Mouse (Mus musculus) stomach, postnatal 0 days (tissue): ENCODE measurements around the gene Nos3. TPM values are rescaled to one million over a fixed set of nuclear protein-coding genes. Genes with fewer than 3 reads are reported as not detected.

Source experiments
- ATAC-seq: fragments of 200-750 bp; cut with Nextera tagmentation; 2 replicates; pipeline ENCODE4 v1.8.0; 2017; ENCODE audit not compliant: low FRiP score, low TSS enrichment
- DNase-seq: peaks from one replicate; pipeline ENCODE4 v3.0.0-alpha.2; 2016; ENCODE audit warnings: low spot score
- H3K27ac ChIP-seq: fragments of 300-500 bp; sonication (generic); replicated peaks from 2 replicates; pipeline ENCODE4 v1.5.1; 2014; ENCODE audit warnings: mild to moderate bottlenecking, control low read depth
- H3K27me3 ChIP-seq: fragments of 300-500 bp; sonication (generic); 2 replicates; pipeline ENCODE4 v1.6.1; 2014; ENCODE audit warnings: low read length; ENCODE audit not compliant: control insufficient read depth, insufficient read depth
- H3K36me3 ChIP-seq: fragments of 300-500 bp; sonication (generic); 2 replicates; pipeline ENCODE4 v1.6.1; 2014; ENCODE audit warnings: low read length, mixed read lengths; ENCODE audit not compliant: control insufficient read depth, insufficient read depth
- H3K4me1 ChIP-seq: fragments of 300-500 bp; sonication (generic); replicated peaks from 2 replicates; pipeline ENCODE4 v1.6.1; 2014; ENCODE audit warnings: antibody characterized with exemption; ENCODE audit not compliant: control insufficient read depth, insufficient read depth
- H3K4me2 ChIP-seq: fragments of 300-500 bp; sonication (generic); replicated peaks from 2 replicates; pipeline ENCODE4 v1.6.1; 2014; ENCODE audit warnings: low read depth, mild to moderate bottlenecking, control low read depth, moderate library complexity
- H3K4me3 ChIP-seq: fragments of 300-500 bp; sonication (generic); 2 replicates; pipeline ENCODE4 v1.5.1; 2014; ENCODE audit warnings: low read depth, low read length, control low read depth
- H3K9ac ChIP-seq: fragments of 300-500 bp; sonication (generic); 2 replicates; pipeline ENCODE4 v1.6.1; 2014; ENCODE audit warnings: mild to moderate bottlenecking, low read length, control low read depth, mixed read lengths
- H3K9me3 ChIP-seq: fragments of 300-500 bp; sonication (generic); 2 replicates; pipeline ENCODE4 v1.6.1; 2016; ENCODE audit warnings: low read length; ENCODE audit not compliant: control insufficient read depth
- CTCF ChIP-seq: IDR thresholded peaks from 2 replicates; pipeline ENCODE4 v1.5.1; 2016; ENCODE audit warnings: antibody characterized with exemption, low read depth, mild to moderate bottlenecking, moderate library complexity
- EP300 ChIP-seq: optimal IDR thresholded peaks from 2 replicates; pipeline ENCODE3; 2016; ENCODE audit warnings: antibody characterized with exemption
- whole genome bisulfite sequencing: fragments of 180-500 bp; shearing (Covaris S2); extraction: QIAGEN DNeasy Blood & Tissue Kit; methylation state at CpG from one replicate; pipeline ENCODE4 v1.1.7; 2014; 5-methylcytosine and 5-hydroxymethylcytosine counted together
- polyA plus RNA-seq: library from polyadenylated mRNA; unstranded; fragments of >200 nt; fragmentation: Nextera tagmentation; extraction: Ambion mirVana; gene quantifications from 2 replicates; pipeline ENCODE4 v1.2.1, GENCODE M21; 2015

Gene Nos3
- polyA plus RNA-seq, 1 experiment from 2014 or later, result 3.2 TPM

- WGBS, result 65% methylated on average over 14 of the region's 14 CpGs
- ATAC-seq (no peak), DNase-seq (no peak)
- TF ChIP-seq EP300, result no peak
- no peak overlapping the region for H3K9ac ChIP-seq
- peaks cover 4% of the 10 kb centered on the region for H3K4me1 ChIP-seq
- H3K27me3 ChIP-seq, result no peaks in the 10 kb centered on the region
- H3K4me3 ChIP-seq, result no peak overlapping the region
- no peaks in the 10 kb centered on the region for H3K9me3 ChIP-seq
- no peak overlapping the region for H3K4me2 ChIP-seq
- no peaks in the 10 kb centered on the region for H3K36me3 ChIP-seq
- no peak overlapping the region for H3K27ac ChIP-seq
Observed at GRCm38 (mm10) chr5:24342205-24342963, 22.2 kb upstream of the Nos3 start.

- no peak overlapping the region for H3K9ac ChIP-seq
- DNase-seq (no peak), ATAC-seq (no peak)
- WGBS, result 38% methylated on average over 8 of the region's 8 CpGs
- TF ChIP-seq EP300, result no peak
- TF ChIP-seq CTCF, result no peak
- H3K36me3 ChIP-seq, result no peaks in the 10 kb centered on the region
- no peaks in the 10 kb centered on the region for H3K9me3 ChIP-seq
- no peak overlapping the region for H3K4me3 ChIP-seq
- H3K4me2 ChIP-seq, result no peak overlapping the region
- no peak overlapping the region for H3K27ac ChIP-seq
- peaks cover 4% of the 10 kb centered on the region for H3K4me1 ChIP-seq
- H3K27me3 ChIP-seq, result no peaks in the 10 kb centered on the region
Observed at GRCm38 (mm10) chr5:24342966-24343365, 21.6 kb upstream of the Nos3 start.

DNA sequence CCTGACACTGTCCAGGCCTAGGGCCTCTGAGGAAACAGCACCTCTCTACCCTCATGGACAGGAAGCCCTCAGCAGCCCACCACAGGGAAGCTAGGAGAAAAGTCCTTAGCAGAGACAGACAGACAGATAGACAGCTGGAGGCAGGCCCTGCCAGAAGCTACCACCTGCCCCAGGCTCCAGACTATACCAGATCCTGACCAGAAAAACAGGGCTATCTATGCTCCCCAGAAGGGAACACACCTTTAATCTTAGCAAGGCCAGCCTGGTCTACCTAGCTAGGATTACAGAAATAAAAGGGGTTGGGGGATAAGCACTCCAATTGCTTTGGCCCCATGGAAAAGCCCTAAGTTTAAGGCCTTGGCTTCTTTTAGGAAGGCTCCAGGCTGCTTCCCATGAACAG lies 21.2 kb upstream of the Nos3 start:
- no peak overlapping the region for H3K27ac ChIP-seq
- no peak for DNase-seq

GRCm38 (mm10) chr5:24343977-24344436 lies 20.6 kb upstream of the Nos3 start:
- Histone ChIP-seq H3K4me1 (peaks cover 8% of the 10 kb centered on the region), H3K27me3 (no peaks in the 10 kb centered on the region), H3K27ac (peak overlapping the region; percentile 63; the same call in 1 of the 2 replicates), H3K4me3 (no peak overlapping the region), H3K4me2 (peak overlapping the region; percentile 39; the same call in 1 of the 2 replicates), H3K9ac (no peak overlapping the region), H3K36me3 (no peaks in the 10 kb centered on the region), H3K9me3 (no peaks in the 10 kb centered on the region)
- WGBS, result 42% methylated on average over 2 of the region's 2 CpGs
- TF ChIP-seq CTCF, result no peak
- no peak for TF ChIP-seq EP300
- no peak for DNase-seq
- ATAC-seq, result no peak

More for the DNA sequence above, 21.2 kb upstream of the Nos3 start:
- Histone ChIP-seq H3K9me3 (no peaks in the 10 kb centered on the region), H3K36me3 (no peaks in the 10 kb centered on the region), H3K4me3 (no peak overlapping the region), H3K4me2 (no peak overlapping the region), H3K9ac (no peak overlapping the region), H3K27me3 (no peaks in the 10 kb centered on the region), H3K4me1 (peaks cover 4% of the 10 kb centered on the region)
- ATAC-seq, result no peak
- no peak for TF ChIP-seq EP300
- TF ChIP-seq CTCF, result no peak

DNA sequence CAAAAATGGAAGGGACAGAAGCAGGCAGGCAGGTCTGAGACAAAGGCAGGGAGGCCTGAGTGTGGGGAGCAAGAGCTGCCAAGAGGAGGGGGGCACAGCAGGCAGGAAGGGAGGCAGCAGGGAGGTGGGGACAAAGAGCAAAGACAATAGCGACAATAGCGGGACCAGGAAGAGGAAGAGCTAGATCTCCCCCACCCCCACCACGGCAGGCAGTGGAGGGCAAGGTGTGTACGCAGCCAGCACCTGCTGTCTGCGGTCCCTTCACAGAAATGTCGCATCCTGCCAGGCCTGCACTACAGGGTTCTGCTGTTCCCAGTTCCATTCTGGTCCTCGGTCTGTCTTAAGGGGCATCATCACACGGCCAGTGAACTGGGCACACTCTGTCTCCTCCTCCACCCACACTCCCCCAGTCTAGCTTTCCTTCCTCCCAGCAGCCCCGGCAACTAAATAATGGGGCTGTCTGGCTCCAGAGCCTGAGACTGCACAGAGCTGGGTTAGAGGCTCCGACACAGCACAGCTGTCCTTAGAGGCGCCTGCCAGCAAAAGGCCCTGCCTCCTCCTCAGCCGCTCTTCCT lies 20.0 kb upstream of the Nos3 start:
- Histone ChIP-seq H3K4me1 (peaks cover 8% of the 10 kb centered on the region), H3K9ac (no peak overlapping the region), H3K4me3 (no peak overlapping the region), H3K27me3 (no peaks in the 10 kb centered on the region), H3K27ac (peak overlapping the region; percentile 63), H3K4me2 (peak overlapping the region; percentile 39), H3K36me3 (no peaks in the 10 kb centered on the region), H3K9me3 (no peaks in the 10 kb centered on the region)
- WGBS, result 10% methylated on average over 12 of the region's 12 CpGs
- DNase-seq, result no peak
- ATAC-seq, result peak; percentile 68
- no peak for TF ChIP-seq EP300
- TF ChIP-seq CTCF, result no peak

GRCm38 (mm10) chr5:24346313-24346712 lies 18.3 kb upstream of the Nos3 start:
- Histone ChIP-seq H3K4me2 (no peak overlapping the region), H3K9me3 (no peaks in the 10 kb centered on the region), H3K9ac (no peak overlapping the region), H3K27ac (no peak overlapping the region), H3K4me3 (no peak overlapping the region), H3K36me3 (no peaks in the 10 kb centered on the region), H3K27me3 (no peaks in the 10 kb centered on the region; the same call in 1 of the 2 replicates), H3K4me1 (peaks cover 8% of the 10 kb centered on the region)
- TF ChIP-seq EP300, result no peak
- no peak for TF ChIP-seq CTCF
- DNase-seq (no peak), ATAC-seq (no peak)
- 83% methylated on average over 7 of the region's 7 CpGs for WGBS
